In genomic region chr5:35768525-35768924, GRCm38 (mm10) we compare ENCODE assay signal across 19 mouse cellular contexts. TPM values are rescaled to one million over a fixed set of nuclear protein-coding genes. Genes with fewer than 3 reads are reported as not detected.
DNase-seq lines count a peak whose midpoint lies in the region; ATAC-seq and TF ChIP-seq lines count a peak whose summit lies in the region.
"Had no signal": no experiment of that assay in that cellular context is flagged by ENCODE, and none has a peak within 500 bp of the region (broad histone marks: within the 10 kb centered on the region; RNA-seq: fewer than 3 reads in every experiment).

No protein-coding gene starts in this region.

- peak overlapping the region; percentile 69 for H3K27ac ChIP-seq in heart, adult 2 months
- H3K27ac ChIP-seq in heart, embryonic 10.5 days = no peak overlapping the region; the same call in 1 of the 2 replicates
- peak overlapping the region; percentile 49; the same call in 1 of the 2 replicates for H3K27ac ChIP-seq in heart, embryonic 15.5 days
- H3K27ac ChIP-seq: embryonic facial prominence, embryonic 13.5 days; forebrain, embryonic 12.5 days; hindbrain, embryonic 15.5 days had no signal

- H3K4me3 ChIP-seq in heart, adult 2 months = no peak overlapping the region
- no peak overlapping the region for H3K4me3 ChIP-seq in heart, embryonic 10.5 days
- H3K4me3 ChIP-seq in heart, embryonic 15.5 days = no peak overlapping the region
- H3K4me3 ChIP-seq: embryonic facial prominence, embryonic 13.5 days; forebrain, embryonic 12.5 days; hindbrain, embryonic 15.5 days had no signal

- DNase-seq in heart, adult 2 months = no peak
- no peak for DNase-seq in heart, embryonic 10.5 days (ENCODE audit: low spot score)
- DNase-seq in heart, postnatal 25 days (ENCODE audit: low spot score) = no peak
- peak; percentile 77 for DNase-seq in R1 (ENCODE audit: low read depth, low spot score)
- DNase-seq in kidney, adult 18-20 months = no peak
- DNase-seq: adrenal gland, postnatal 14 days; cerebellum, adult 18-20 months; cerebellum, adult 9-11 months; cerebellum, postnatal 36 days; gastrocnemius, postnatal 14 days; kidney, adult 8-10 months had no signal

- H3K79me2 ChIP-seq in heart, adult 2 months (replicated peaks; ENCODE audit: control insufficient read depth, insufficient read depth, low read length) = no peaks in the 10 kb centered on the region

- intact Hi-C loops in heart, adult 2 months (cut with DNase I) = no loop called here
- intact Hi-C loops in heart, postnatal 25 days (cut with DNase I) = no loop called here

- H3K4me2 ChIP-seq in heart, embryonic 15.5 days = no peak overlapping the region
- H3K4me2 ChIP-seq: embryonic facial prominence, embryonic 13.5 days; forebrain, embryonic 12.5 days; hindbrain, embryonic 15.5 days had no signal

- WGBS in heart, adult 2 months = 54% methylated on average over 3 of the region's 3 CpGs
- 63% methylated on average over 3 of the region's 3 CpGs for WGBS in heart, embryonic 10.5 days
- 68% methylated on average over 3 of the region's 3 CpGs for WGBS in heart, embryonic 15.5 days

- H3K27me3 ChIP-seq in heart, adult 2 months (ENCODE audit: control insufficient read depth, insufficient read depth, low read length) = no peaks in the 10 kb centered on the region
- peaks cover 21% of the 10 kb centered on the region for H3K27me3 ChIP-seq in heart, embryonic 10.5 days (ENCODE audit: insufficient read depth, poor library complexity, severe bottlenecking)
- H3K27me3 ChIP-seq in heart, embryonic 15.5 days = peaks cover 11% of the 10 kb centered on the region; the same call in 1 of the 2 replicates
- H3K27me3 ChIP-seq: hindbrain, embryonic 15.5 days had no signal

- TF ChIP-seq POLR2A in heart, adult 2 months (IDR thresholded peaks at IDR 0.05; ENCODE audit: insufficient read depth, low read depth, low read length) = no peak

- H3K9ac ChIP-seq in heart, adult 2 months (ENCODE audit: low read depth, low read length) = peak overlapping the region; percentile 27
- no peak overlapping the region for H3K9ac ChIP-seq in heart, embryonic 15.5 days
- H3K9ac ChIP-seq: embryonic facial prominence, embryonic 13.5 days; forebrain, embryonic 12.5 days; hindbrain, embryonic 15.5 days had no signal

- H3K4me1 ChIP-seq in heart, adult 2 months (ENCODE audit: control insufficient read depth, insufficient read depth, low read length) = peaks cover 28% of the 10 kb centered on the region
- H3K4me1 ChIP-seq in heart, embryonic 10.5 days = peaks cover 67% of the 10 kb centered on the region
- peaks cover 78% of the 10 kb centered on the region for H3K4me1 ChIP-seq in heart, embryonic 15.5 days (replicated peaks)
- H3K4me1 ChIP-seq: forebrain, embryonic 12.5 days had no signal

- no peaks in the 10 kb centered on the region for H3K9me3 ChIP-seq in heart, embryonic 10.5 days
- H3K9me3 ChIP-seq in heart, embryonic 15.5 days (replicated peaks) = no peaks in the 10 kb centered on the region
- H3K9me3 ChIP-seq: embryonic facial prominence, embryonic 13.5 days; forebrain, embryonic 12.5 days; G1E; hindbrain, embryonic 15.5 days had no signal

- H3K36me3 ChIP-seq in heart, adult 2 months (ENCODE audit: control insufficient read depth, insufficient read depth, low read length) = no peaks in the 10 kb centered on the region
- no peaks in the 10 kb centered on the region for H3K36me3 ChIP-seq in heart, embryonic 10.5 days
- no peaks in the 10 kb centered on the region for H3K36me3 ChIP-seq in heart, embryonic 15.5 days
- H3K36me3 ChIP-seq: embryonic facial prominence, embryonic 13.5 days; forebrain, embryonic 12.5 days; G1E; hindbrain, embryonic 15.5 days had no signal

- no peak for ATAC-seq in heart, embryonic 15.5 days (replicated peaks; ENCODE audit: insufficient number of reproducible peaks, insufficient read depth, low FRiP score, low read depth)
- ATAC-seq in granulocyte monocyte progenitor cell, adult 5-6 weeks (replicated peaks; ENCODE audit: poor library complexity, severe bottlenecking) = no peak
- ATAC-seq: activated CD4-positive, CD25-positive, alpha-beta regulatory T cell, adult 4 months; forebrain, embryonic 16.5 days had no signal

- TF ChIP-seq EP300 in heart, adult 2 months (IDR thresholded peaks at IDR 0.05; ENCODE audit: insufficient read depth, low read depth, low read length) = no peak

- TF ChIP-seq CTCF in heart, adult 2 months (IDR thresholded peaks at IDR 0.05) = no peak

RNA-seq across cellular contexts. Expression of gene Ablim2, which starts 10.8 kb away (rescaled TPM):
- 10 to 100 TPM; 20.1 to 20.8 TPM for total RNA-seq in heart, adult 2 months (2021)
- 32.7 and 41.0 TPM in 2 replicates for polyA plus RNA-seq in heart, adult 2 months (2012; rRNA removed)
- polyA plus RNA-seq in heart, embryonic 10.5 days (2016; fragmentation: Nextera tagmentation; extraction: Ambion mirVana) = 1.7 and 2.6 TPM in 2 replicates
- 4.3 and 5.3 TPM in 2 replicates for polyA plus RNA-seq in heart, embryonic 15.5 days (2015; fragmentation: Nextera tagmentation; extraction: Ambion mirVana)
- total RNA-seq in heart, postnatal 25 days (2021) = 10 to 100 TPM; 14.9 to 16.0 TPM
- total RNA-seq in granulocyte monocyte progenitor cell, adult 5-6 weeks (2014; fragmentation: Nextera tagmentation) = 1.6 TPM in 1 of 2 replicates, not detected in the other
- 0.22 TPM in 1 of 2 replicates, not detected in the other for total RNA-seq in granulocyte monocyte progenitor cell, adult 5-6 weeks (2017)
- polyA plus RNA-seq: G1E had no signal

RNA-seq across cellular contexts. Expression of gene Sh3tc1, which starts 28.7 kb away (rescaled TPM):
- total RNA-seq in heart, adult 2 months (2021) = 1 to 10 TPM; 5.7 to 7.2 TPM
- 6.3 and 6.8 TPM in 2 replicates for polyA plus RNA-seq in heart, adult 2 months (2012; rRNA removed)
- polyA plus RNA-seq in heart, embryonic 10.5 days (2016; fragmentation: Nextera tagmentation; extraction: Ambion mirVana) = 7.8 and 13.1 TPM in 2 replicates
- 8.6 and 10.9 TPM in 2 replicates for polyA plus RNA-seq in heart, embryonic 15.5 days (2015; fragmentation: Nextera tagmentation; extraction: Ambion mirVana)
- total RNA-seq in heart, postnatal 25 days (2021) = 10 to 100 TPM in 1 of 2 experiments, 1 to 10 TPM in 1; 9.7 to 10.5 TPM
- 3.9 and 26.5 TPM in 2 replicates for total RNA-seq in granulocyte monocyte progenitor cell, adult 5-6 weeks (2014; fragmentation: Nextera tagmentation)
- 3.9 and 5.1 TPM in 2 replicates for total RNA-seq in granulocyte monocyte progenitor cell, adult 5-6 weeks (2017)

Comparison
In these comparisons a context has a peak if more than half of its experiments do, and no peak if none do; other contexts are left out.
1. RNA of gene Ablim2, which starts 10.8 kb away (total RNA-seq): 20.1 to 20.8 TPM in heart, adult 2 months and 14.9 to 16.0 TPM in heart, postnatal 25 days; 0.22 to 1.6 TPM in granulocyte monocyte progenitor cell, adult 5-6 weeks; every median in the first group is over 4 times any median in the second.